Mouse (Mus musculus): ENCODE data around the gene Hoxb8. TPM values are rescaled to one million over a fixed set of nuclear protein-coding genes. Genes with fewer than 3 reads are reported as not detected.

The Hoxb8 gene
- polyA plus RNA-seq, 1 experiment from 2014 or later: 1.0 TPM

- H3K4me1 ChIP-seq (replicated peaks; ENCODE audit: control insufficient read depth, insufficient read depth, low read length): no peaks in the 10 kb centered on the region
- H3K9ac ChIP-seq (ENCODE audit: low read depth, low read length): peak overlapping the region; percentile 27; the same call in 1 of the 2 replicates
- WGBS: 31% methylated on average over 7 of the region's 7 CpGs
- no peaks in the 10 kb centered on the region for H3K36me3 ChIP-seq (ENCODE audit: control insufficient read depth, insufficient read depth)
- 0 out of 2 replicates have a peak overlapping the region, but pooled peaks have one; percentile 11 for H3K27ac ChIP-seq (ENCODE audit: low read depth, low read length)
- peaks cover 63% of the 10 kb centered on the region for H3K27me3 ChIP-seq (replicated peaks; ENCODE audit: control insufficient read depth, insufficient read depth, low read length)
- peak overlapping the region; percentile 63 for H3K4me2 ChIP-seq (replicated peaks; ENCODE audit: low read depth)
- no peak for TF ChIP-seq CTCF (IDR thresholded peaks at IDR 0.05; ENCODE audit: low read depth)
- H3K4me3 ChIP-seq (ENCODE audit: low read depth, low read length): peak overlapping the region; percentile 27
- H3K9me3 ChIP-seq (ENCODE audit: control insufficient read depth): no peaks in the 10 kb centered on the region
- ATAC-seq: no peak
Observed at GRCm38 (mm10) chr11:96306183-96306907, 24.6 kb downstream of the Hoxb8 start.

DNA sequence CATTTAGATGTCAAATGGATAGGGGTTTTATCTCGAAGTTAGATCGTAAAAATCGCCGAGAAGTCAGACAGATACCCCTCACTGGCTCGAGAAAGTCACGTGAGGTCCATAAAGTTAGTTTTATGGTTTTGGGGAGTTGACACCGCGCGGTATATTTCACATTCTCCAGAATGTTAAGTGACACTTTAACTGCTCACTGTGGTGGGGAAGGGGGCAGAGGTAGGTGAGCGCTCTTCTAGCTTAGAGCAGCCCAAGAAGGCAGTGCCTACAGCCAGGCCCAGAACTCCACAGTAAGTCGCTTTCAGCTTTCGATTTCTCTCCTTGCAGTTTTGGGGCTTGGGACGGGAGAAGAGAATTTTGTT lies 25.2 kb downstream of the Hoxb8 start:
- peaks cover 58% of the 10 kb centered on the region for H3K27me3 ChIP-seq (replicated peaks; ENCODE audit: control insufficient read depth, insufficient read depth, low read length)
- no peak overlapping the region for H3K9ac ChIP-seq (ENCODE audit: low read depth, low read length)
- WGBS: 9% methylated on average over 13 of the region's 13 CpGs
- no peaks in the 10 kb centered on the region for H3K4me1 ChIP-seq (replicated peaks; ENCODE audit: control insufficient read depth, insufficient read depth, low read length)
- H3K27ac ChIP-seq (ENCODE audit: low read depth, low read length): no peak overlapping the region
- H3K36me3 ChIP-seq (ENCODE audit: control insufficient read depth, insufficient read depth): no peaks in the 10 kb centered on the region
- no peak for ATAC-seq
- H3K4me2 ChIP-seq (replicated peaks; ENCODE audit: low read depth): peak overlapping the region; percentile 63
- H3K9me3 ChIP-seq (ENCODE audit: control insufficient read depth): no peaks in the 10 kb centered on the region
- peak overlapping the region; percentile 27 for H3K4me3 ChIP-seq (ENCODE audit: low read depth, low read length)
- no peak for TF ChIP-seq CTCF (IDR thresholded peaks at IDR 0.05; ENCODE audit: low read depth)

GRCm38 (mm10) chr11:96308763-96309162 lies 27.1 kb downstream of the Hoxb8 start:
- Histone ChIP-seq H3K4me2 (replicated peaks; ENCODE audit: low read depth) (peak overlapping the region; percentile 63), H3K36me3 (ENCODE audit: control insufficient read depth, insufficient read depth) (no peaks in the 10 kb centered on the region), H3K27ac (ENCODE audit: low read depth, low read length) (peak overlapping the region; percentile 21; the same call in 1 of the 2 replicates), H3K4me1 (replicated peaks; ENCODE audit: control insufficient read depth, insufficient read depth, low read length) (no peaks in the 10 kb centered on the region), H3K27me3 (replicated peaks; ENCODE audit: control insufficient read depth, insufficient read depth, low read length) (peaks cover 58% of the 10 kb centered on the region), H3K4me3 (ENCODE audit: low read depth, low read length) (no peak overlapping the region), H3K9me3 (ENCODE audit: control insufficient read depth) (no peaks in the 10 kb centered on the region), H3K9ac (ENCODE audit: low read depth, low read length) (no peak overlapping the region)
- TF ChIP-seq CTCF (IDR thresholded peaks at IDR 0.05; ENCODE audit: low read depth): no peak
- 35% methylated on average over 4 of the region's 4 CpGs for WGBS
- no peak for ATAC-seq

DNA sequence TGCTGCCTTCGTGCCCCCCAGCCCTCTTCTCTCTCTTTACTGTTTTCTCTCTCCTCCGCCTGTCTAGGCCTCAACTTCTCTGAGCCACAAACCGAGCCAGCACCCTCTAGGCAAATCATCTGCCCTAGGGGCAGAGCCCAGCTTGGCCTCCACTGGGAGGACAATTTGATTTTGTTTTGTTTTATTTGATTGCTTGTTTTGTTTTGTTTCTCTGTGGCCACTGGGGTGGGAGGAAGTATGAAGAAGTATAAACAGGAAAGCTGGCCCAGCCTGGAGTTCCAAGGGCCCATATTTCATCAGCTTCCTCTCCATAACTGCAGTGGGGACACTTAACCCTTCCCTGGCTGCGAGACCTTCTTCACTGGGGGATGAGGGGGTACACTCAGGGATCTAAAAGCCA lies 27.6 kb downstream of the Hoxb8 start:
- Histone ChIP-seq H3K9me3 (ENCODE audit: control insufficient read depth) (no peaks in the 10 kb centered on the region), H3K4me1 (replicated peaks; ENCODE audit: control insufficient read depth, insufficient read depth, low read length) (no peaks in the 10 kb centered on the region), H3K4me2 (replicated peaks; ENCODE audit: low read depth) (peak overlapping the region; percentile 63), H3K4me3 (ENCODE audit: low read depth, low read length) (no peak overlapping the region), H3K36me3 (ENCODE audit: control insufficient read depth, insufficient read depth) (no peaks in the 10 kb centered on the region), H3K27ac (ENCODE audit: low read depth, low read length) (peak overlapping the region; percentile 21), H3K9ac (ENCODE audit: low read depth, low read length) (no peak overlapping the region), H3K27me3 (replicated peaks; ENCODE audit: control insufficient read depth, insufficient read depth, low read length) (peaks cover 60% of the 10 kb centered on the region)
- TF ChIP-seq CTCF (IDR thresholded peaks at IDR 0.05; ENCODE audit: low read depth): no peak
- no peak for ATAC-seq
- 39% methylated on average over 4 of the region's 4 CpGs for WGBS

DNA sequence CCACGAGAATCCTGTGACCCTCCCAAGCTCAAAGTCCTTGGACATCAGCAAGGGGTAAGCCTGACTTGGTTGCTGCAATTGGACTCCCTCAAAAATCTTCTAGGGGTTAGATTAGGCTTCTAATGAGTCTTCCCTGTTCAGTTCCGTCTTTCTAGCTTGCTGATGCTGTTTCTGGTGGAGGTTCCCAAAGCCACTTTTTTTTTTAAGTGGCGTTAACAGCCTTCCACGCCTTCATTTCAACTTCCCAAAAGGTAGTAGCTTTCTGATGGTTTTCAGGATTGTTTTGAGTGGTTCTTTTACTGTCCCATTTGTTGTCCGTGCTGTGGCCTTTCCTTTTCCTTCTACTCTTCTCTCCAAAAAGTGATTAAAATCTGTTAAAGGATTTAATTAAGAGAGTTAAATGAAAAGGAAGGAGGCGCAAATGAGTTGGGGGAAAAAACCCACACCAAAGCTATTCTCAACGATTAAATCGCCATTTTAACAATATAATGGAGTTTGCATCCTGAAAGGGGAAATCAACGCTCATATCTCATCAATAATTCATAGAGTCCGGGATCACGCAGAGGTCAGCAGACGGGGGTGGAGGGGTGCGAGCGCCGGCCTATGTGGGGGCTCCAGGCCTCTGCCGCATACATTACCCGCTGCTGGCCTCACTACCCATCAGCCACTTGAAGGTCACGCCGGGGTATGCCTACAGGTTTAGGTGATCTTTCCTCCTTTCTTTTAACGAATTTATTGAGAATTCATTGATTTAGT lies 28.7 kb downstream of the Hoxb8 start:
- TF ChIP-seq CTCF (IDR thresholded peaks at IDR 0.05; ENCODE audit: low read depth): no peak
- Histone ChIP-seq H3K4me3 (ENCODE audit: low read depth, low read length) (peak overlapping the region; percentile 25; the same call in 1 of the 2 replicates), H3K27me3 (replicated peaks; ENCODE audit: control insufficient read depth, insufficient read depth, low read length) (peaks cover 64% of the 10 kb centered on the region), H3K9me3 (ENCODE audit: control insufficient read depth) (no peaks in the 10 kb centered on the region), H3K4me2 (replicated peaks; ENCODE audit: low read depth) (peak overlapping the region; percentile 63), H3K4me1 (replicated peaks; ENCODE audit: control insufficient read depth, insufficient read depth, low read length) (no peaks in the 10 kb centered on the region), H3K9ac (ENCODE audit: low read depth, low read length) (0 out of 2 replicates have a peak overlapping the region, but pooled peaks have one; percentile 32), H3K27ac (ENCODE audit: low read depth, low read length) (peak overlapping the region; percentile 55), H3K36me3 (ENCODE audit: control insufficient read depth, insufficient read depth) (no peaks in the 10 kb centered on the region)
- no peak for ATAC-seq
- 32% methylated on average over 20 of the region's 20 CpGs for WGBS

DNA sequence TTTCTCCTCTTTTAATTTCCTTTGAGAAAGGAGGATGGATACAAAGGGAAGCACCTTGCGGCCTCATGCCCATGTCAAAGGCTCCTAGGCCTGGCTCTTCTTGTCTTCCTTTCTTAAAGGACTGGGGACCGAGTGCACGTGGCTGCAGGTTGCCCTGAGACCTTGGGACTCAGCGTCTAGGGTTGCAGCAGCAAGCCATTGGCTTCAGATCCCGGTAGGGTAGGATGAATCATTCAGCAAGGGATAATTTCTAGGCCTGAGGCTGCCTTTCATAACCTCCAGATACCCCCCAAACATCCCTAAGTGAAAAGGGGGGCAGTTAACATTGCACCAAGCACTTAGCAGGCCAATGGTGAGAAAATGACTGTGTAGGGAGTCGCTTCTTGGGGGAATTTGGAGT lies 29.4 kb downstream of the Hoxb8 start:
- peaks cover 63% of the 10 kb centered on the region for H3K27me3 ChIP-seq (replicated peaks; ENCODE audit: control insufficient read depth, insufficient read depth, low read length)
- peak overlapping the region; percentile 25 for H3K4me3 ChIP-seq (ENCODE audit: low read depth, low read length)
- H3K4me2 ChIP-seq (replicated peaks; ENCODE audit: low read depth): peak overlapping the region; percentile 63
- H3K9me3 ChIP-seq (ENCODE audit: control insufficient read depth): no peaks in the 10 kb centered on the region
- peak overlapping the region; percentile 32; the same call in 1 of the 2 replicates for H3K9ac ChIP-seq (ENCODE audit: low read depth, low read length)
- 23% methylated on average over 6 of the region's 6 CpGs for WGBS
- H3K4me1 ChIP-seq (replicated peaks; ENCODE audit: control insufficient read depth, insufficient read depth, low read length): no peaks in the 10 kb centered on the region
- no peak for ATAC-seq
- no peaks in the 10 kb centered on the region for H3K36me3 ChIP-seq (ENCODE audit: control insufficient read depth, insufficient read depth)
- peak overlapping the region; percentile 55 for H3K27ac ChIP-seq (ENCODE audit: low read depth, low read length)
- TF ChIP-seq CTCF (IDR thresholded peaks at IDR 0.05; ENCODE audit: low read depth): no peak

All from intestine, postnatal 0 days (tissue).